Mouse (Mus musculus) MEL-GATA-1-ER (cell line): ENCODE results near the gene Ankrd27.

ENCODE experiments used
- DNase-seq: peaks from one replicate; pipeline ENCODE4 v3.0.0-alpha.2; 2012; ENCODE audit warnings: low read depth; ENCODE audit errors: extremely low read depth

Gene Ankrd27

GRCm38 (mm10) chr7:35636229-35636628, 50.2 kb downstream of the Ankrd27 start:
- DNase-seq: no peak

GRCm38 (mm10) chr7:35636874-35637273, 50.8 kb downstream of the Ankrd27 start:
- DNase-seq: no peak

GRCm38 (mm10) chr7:35640072-35640471, 54.0 kb downstream of the Ankrd27 start:
- no peak for DNase-seq

DNA sequence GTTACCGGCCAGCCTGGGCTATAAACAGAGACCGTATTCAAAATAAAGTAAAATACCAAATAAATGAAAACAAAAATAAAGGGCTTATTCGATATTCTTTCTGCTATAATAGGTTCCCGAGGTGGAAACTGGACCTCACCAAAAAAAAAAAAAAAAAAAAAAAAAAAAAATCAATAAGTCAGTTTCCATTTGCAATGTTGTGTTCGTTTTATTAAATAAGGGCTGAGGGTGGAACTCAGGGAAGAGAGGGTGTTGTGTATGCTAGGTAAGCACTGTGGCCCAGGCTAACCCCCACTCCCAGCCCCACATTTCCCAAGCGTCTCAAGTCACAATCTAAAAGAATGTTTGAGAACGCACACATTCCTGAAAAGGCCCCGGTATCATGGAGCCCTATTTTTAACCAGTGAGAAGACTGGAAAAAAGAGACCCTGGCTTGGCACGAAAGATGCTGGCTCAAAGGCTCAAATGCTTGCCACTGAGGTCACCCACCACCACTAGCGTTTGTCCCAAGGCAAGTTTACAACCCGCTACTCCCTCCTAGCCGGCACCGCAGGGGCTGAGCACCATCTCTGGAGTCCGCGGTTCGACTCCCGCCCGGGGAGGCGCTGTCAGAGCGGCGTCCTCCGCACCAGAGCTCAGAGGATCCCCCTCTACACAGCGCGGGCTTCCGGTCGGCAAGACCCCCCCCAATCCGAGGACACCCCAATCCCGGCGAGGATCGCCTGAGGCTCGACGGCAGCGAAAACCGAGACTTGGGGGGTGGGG, 60.5 kb downstream of the Ankrd27 start:
- no peak for DNase-seq

DNA sequence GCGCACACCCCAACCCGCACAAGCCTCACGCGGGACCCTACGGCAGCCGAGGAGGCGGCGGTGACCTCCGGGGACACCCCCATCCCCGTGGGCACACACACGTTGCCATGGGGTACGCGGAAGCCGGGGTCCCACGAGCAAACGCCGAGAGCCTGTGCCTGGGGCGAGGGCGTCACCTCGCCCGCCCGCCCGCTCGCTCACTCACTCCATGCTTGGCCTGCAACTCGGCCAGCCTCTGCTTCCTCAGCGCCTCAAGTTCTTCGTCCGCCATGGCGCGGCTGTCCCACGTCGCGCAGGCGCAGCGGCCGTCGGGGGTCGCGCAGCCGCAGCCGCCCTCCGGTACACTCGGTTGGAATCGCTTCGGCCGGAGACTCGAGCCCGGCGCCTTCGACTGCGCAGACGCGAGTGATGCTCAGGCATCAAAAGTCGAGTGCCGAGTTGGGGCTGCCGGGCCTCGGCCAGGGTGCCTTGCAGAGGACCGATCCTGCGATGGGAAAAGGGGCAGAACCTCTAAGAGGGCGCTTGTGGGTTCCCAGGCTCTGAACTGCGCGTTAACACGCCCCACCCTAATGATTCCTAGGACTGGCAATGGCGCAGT, 61.2 kb downstream of the Ankrd27 start, which contains the start of gene Pdcd5:
Pdcd5 (minus strand) TSS at position 421 of the 598 bp plus-strand sequence.
- peak; percentile 92 for DNase-seq

DNA sequence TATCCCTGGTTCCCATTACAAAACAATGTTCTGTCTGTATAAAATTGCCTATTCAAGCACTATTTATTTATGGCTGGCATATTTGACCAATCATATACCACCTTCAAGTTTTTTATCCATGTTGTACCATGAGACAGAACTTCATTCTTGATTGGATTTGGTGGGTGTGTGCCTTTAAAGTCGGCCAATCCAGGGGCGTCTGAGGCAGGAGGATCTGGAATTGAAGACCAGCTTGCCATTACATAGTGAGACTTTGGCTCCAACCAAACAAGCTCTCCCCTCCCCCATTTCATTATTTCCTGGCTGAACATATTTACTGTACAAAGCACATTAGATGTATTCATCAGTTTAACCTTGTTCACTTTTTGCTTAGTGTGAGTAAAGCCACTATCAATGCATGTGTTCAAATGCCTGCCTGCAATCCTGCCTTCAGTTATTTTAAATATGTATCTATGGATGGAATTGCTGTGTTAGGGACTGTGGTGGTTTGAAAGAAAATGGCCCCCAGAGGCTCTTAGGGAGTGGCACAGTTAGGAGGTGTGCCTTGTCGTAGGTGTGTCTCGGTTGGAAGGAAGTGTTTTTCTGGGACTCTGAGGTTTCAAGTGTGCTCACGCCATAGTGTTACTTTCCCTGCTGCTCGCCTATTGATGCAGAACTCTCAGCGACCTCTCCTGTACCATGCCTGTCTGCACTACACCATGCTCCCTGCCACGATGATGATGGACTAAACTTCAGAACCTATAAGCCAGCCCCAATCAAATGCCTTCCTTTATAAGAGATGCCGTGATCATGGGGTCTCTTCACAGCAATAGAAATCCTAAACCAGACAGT, 62.4 kb downstream of the Ankrd27 start:
- no peak for DNase-seq

GRCm38 (mm10) chr7:35649071-35649470, 63.0 kb downstream of the Ankrd27 start:
- peak; percentile 71 for DNase-seq

GRCm38 (mm10) chr7:35650716-35651410, 64.8 kb downstream of the Ankrd27 start:
- no peak for DNase-seq

DNA sequence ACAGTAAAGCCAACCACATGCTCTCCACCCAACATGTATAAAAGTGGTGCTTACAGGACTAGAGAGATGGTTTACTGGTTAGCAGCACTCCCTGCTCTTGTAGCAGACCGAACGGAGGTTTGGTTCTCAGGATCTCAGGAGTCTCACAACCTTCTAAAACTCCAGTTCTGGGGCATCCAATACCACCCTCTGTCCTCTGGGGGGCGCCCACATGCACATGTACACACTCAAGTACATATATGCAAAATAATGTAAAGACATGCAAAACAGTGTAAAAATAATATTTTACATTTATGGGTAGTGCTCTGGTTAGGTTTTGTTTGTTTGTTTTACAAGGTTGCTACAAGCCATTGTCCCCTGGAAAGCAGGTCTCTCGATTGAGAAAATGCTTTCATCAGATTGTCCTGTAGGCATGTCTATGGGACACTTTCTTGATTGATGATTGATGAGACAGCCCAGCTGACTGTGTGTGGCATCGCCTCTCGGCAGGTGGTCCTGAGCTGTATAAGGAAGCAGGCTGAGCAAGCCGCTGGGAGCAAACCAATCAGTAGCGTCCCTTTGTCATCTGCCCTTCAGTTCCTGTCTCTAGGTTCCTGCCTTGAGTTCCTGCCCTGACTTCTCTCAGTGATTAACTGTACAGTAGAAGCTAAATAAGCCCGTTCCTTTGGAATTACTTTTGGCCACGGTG, 65.7 kb downstream of the Ankrd27 start:
- no peak for DNase-seq

DNA sequence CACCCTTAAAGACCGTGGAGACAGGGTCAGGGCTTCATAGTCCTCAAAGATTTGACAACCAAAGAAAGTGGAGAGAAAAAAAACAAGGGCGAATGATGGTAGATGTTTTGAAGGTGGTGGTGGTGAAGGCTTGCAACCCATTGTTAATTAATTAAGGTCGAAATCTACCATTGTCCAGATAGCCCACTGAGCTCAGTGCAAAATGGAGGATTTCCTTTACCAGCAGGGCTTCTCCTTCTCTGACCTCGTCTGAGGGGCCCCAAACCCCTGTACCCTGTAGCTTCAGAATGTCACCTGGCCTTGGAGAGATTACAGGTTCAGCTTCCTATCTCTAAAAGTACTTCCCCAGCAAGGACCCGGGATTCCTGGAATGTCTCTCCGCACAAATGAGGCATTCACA, 71.8 kb downstream of the Ankrd27 start:
- DNase-seq: no peak

- DNase-seq: no peak
Observed at GRCm38 (mm10) chr7:35659173-35659572, 73.1 kb downstream of the Ankrd27 start.

GRCm38 (mm10) chr7:35663790-35664376, 77.8 kb downstream of the Ankrd27 start:
- no peak for DNase-seq

DNA sequence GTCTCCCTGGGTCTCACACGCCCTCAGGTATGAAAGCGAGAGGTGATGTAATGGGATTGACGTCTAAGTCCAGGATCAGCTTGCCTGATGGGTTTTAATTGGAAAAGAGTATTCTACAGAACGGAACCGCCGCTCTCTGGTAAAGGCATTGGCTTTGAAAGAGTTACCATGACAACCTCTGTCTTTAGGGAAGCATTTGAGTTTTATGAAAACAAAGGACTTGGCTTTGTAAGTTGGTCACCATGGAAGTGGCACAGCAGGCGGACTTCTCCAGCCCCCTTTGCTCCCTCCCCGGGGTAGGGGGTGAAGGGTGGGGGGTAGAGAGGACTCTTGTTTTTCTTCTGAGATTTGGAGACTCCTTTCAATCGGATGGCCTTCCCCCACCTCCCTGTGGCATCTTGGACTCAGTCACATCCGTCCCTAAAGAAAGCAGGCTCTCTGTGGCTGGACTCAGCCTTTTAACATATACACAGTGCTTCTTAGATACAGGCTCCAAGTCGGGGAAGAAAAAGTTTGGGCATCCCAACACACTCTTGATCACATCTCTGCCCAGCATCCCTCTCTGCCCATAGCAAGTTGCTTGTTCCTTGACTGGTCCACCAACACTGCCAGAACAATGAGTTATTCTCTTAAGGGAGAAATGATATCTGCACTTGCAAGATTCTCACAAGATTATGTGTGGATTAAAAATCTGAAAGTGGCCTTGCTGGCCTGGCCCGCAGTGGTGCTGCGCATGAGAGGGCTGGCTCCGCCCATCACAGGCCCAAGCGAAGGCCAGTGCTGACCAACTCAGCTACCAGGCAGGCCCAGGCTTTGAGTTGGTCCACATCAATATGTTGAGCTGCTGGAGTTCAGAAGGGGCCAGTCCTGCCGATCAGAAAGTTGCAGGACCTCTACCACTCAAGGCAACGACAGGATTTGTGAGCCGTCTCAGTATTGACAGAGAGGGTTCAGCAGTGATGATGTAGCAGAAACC, 82.3 kb downstream of the Ankrd27 start:
- DNase-seq: no peak

GRCm38 (mm10) chr7:35678976-35679375, 92.9 kb downstream of the Ankrd27 start:
- no peak for DNase-seq

DNA sequence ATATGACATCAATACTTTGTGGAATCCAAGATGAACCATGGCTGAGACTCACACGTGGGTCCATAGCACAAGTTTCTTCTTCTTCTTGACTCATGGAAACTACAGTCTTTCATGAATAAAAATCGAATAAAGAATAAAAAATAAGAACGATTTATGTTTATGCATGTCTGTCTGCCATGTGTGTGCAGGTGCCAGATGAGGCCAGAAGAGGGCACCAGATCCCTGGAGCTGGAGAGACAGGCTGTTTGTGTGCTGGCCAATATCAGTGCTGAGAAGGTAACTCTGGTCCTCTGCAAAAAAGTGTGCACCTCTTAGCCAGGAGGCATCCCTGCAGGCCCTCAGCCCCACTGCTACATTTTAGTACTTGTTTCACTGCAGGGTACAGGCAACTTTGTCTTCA, 95.5 kb downstream of the Ankrd27 start:
- no peak for DNase-seq

DNA sequence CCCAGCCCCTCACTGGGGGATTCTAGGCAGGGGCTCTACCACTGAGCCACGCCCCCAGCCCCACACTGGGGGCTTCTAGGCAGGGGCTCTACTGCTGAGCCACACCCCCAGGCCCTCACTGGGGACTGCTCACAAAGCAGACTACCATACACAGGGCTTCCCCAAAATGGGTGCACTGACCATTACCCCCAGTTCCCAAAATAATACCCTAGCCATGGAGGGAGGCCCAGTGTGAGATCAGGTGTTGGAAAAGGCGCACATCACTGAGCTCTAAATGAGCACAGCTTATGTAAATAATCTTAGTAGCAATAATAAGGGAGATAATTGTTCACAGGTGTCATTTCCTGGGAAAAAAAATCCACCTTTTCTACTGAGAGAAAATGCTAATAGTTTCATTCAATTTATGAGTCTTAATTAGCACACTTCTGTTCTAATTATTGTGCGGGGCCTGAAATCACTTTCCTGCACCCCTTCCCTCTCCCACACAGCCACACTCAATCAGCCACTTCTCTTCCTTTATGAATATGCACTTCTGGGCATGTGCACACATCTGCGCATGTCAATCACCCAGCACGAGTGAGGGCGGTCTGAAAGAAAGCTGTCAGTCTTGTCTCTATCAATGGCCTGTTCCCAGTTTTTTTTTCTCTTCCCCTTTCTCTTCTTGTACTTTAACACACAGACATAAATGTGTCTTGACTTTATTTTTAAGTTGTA, 97.5 kb downstream of the Ankrd27 start:
- DNase-seq: no peak

- DNase-seq: no peak
Observed at GRCm38 (mm10) chr7:35686216-35686615, 100.2 kb downstream of the Ankrd27 start.

DNA sequence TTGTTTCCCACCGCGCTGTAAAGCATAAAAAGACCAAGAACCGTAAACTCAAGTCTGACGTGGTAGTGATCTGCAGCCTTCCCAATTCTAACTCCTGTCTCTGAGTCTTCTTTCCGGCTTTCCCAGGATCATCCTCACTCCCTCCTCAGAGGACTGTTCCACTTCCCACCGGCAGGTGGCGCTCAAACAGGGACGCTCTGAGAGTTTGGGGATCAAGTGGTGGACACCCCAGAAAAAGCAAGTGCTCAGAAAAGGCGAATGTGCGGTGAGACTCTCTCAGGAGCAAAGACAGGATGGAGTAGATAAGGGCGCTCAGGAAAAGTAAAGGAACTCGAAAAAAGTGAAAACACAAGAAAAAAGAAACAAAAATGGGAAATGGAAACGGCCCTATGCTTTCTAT, 100.7 kb downstream of the Ankrd27 start:
- no peak for DNase-seq

- DNase-seq: no peak
Observed at GRCm38 (mm10) chr7:35687229-35687628, 101.2 kb downstream of the Ankrd27 start.
